Mouse (Mus musculus): ENCODE results near the gene Wdr92.

- TF ChIP-seq CTCF (IDR thresholded peaks at IDR 0.05; ENCODE audit: borderline replicate concordance, extremely low read depth, insufficient read depth, insufficient read length) = no peak
- TF ChIP-seq POLR2A (IDR thresholded peaks at IDR 0.05; ENCODE audit: borderline replicate concordance, extremely low read depth, insufficient read depth, insufficient read length, poor library complexity, severe bottlenecking) = no peak
Measured at GRCm38 (mm10) chr11:17169262-17169661, 12.6 kb upstream of the Wdr92 start.
